Mouse (Mus musculus): ENCODE results near the gene Me1.

GRCm38 (mm10) chr9:86710091-86710634 is 14.4 kb upstream of the Me1 start:
- TF ChIP-seq POLR2A (IDR thresholded peaks at IDR 0.05; ENCODE audit: low read depth, low read length) = no peak
- TF ChIP-seq CTCF (IDR thresholded peaks at IDR 0.05; ENCODE audit: borderline replicate concordance, insufficient read depth, low read length) = no peak
